Mouse (Mus musculus) heart, embryonic 11.5 days (tissue): ENCODE data around the gene Rapgef2. TPM values are rescaled to one million over a fixed set of nuclear protein-coding genes. Genes with fewer than 3 reads are reported as not detected.

Experiments
- ATAC-seq: fragments of 200-750 bp; cut with Nextera tagmentation; replicated peaks from 2 replicates; pipeline ENCODE4 v1.8.0; 2017; ENCODE audit warnings: moderate library complexity; ENCODE audit not compliant: insufficient number of reproducible peaks, low FRiP score, low TSS enrichment
- H3K27ac ChIP-seq: fragments of 300-500 bp; sonication (generic); 2 replicates; pipeline ENCODE4 v1.5.1; 2014; ENCODE audit warnings: mild to moderate bottlenecking, low read depth, low read length
- H3K27me3 ChIP-seq: fragments of 300-500 bp; sonication (generic); 2 replicates; pipeline ENCODE4 v1.6.1; 2014; ENCODE audit warnings: mild to moderate bottlenecking, low read length, mixed read lengths; ENCODE audit not compliant: control insufficient read depth, insufficient read depth
- H3K36me3 ChIP-seq: fragments of 300-500 bp; sonication (generic); 2 replicates; pipeline ENCODE4 v1.6.1; 2014; ENCODE audit warnings: mild to moderate bottlenecking, low read length, moderate library complexity, mixed read lengths; ENCODE audit not compliant: control insufficient read depth, insufficient read depth
- H3K4me1 ChIP-seq: fragments of 300-500 bp; sonication (generic); 2 replicates; pipeline ENCODE4 v1.6.1; 2014; ENCODE audit warnings: low read length; ENCODE audit not compliant: control insufficient read depth, insufficient read depth
- H3K4me2 ChIP-seq: fragments of 300-500 bp; sonication (generic); 2 replicates; pipeline ENCODE4 v1.6.1; 2014; ENCODE audit warnings: mild to moderate bottlenecking, moderate library complexity
- H3K4me3 ChIP-seq: fragments of 300-500 bp; sonication (generic); 2 replicates; pipeline ENCODE4 v1.5.1; 2014; ENCODE audit warnings: low read depth, low read length
- H3K9ac ChIP-seq: fragments of 300-500 bp; sonication (generic); 2 replicates; pipeline ENCODE4 v1.6.1; 2014; ENCODE audit warnings: mild to moderate bottlenecking, low read depth, low read length, moderate library complexity
- H3K9me3 ChIP-seq: fragments of 300-500 bp; sonication (generic); replicated peaks from 2 replicates; pipeline ENCODE4 v1.6.1; 2016; ENCODE audit warnings: low read length; ENCODE audit not compliant: control insufficient read depth
- WGBS: fragments of 180-500 bp; shearing (Covaris S2); extraction: QIAGEN DNeasy Blood & Tissue Kit; methylation state at CpG from one replicate; pipeline ENCODE4 v1.1.7; 2014; ENCODE audit not compliant: insufficient replicate concordance; 5-methylcytosine and 5-hydroxymethylcytosine counted together
- polyA plus RNA-seq: library from polyadenylated mRNA; unstranded; fragments of >200 nt; fragmentation: Nextera tagmentation; extraction: Ambion mirVana; gene quantifications from 2 replicates; pipeline ENCODE4 v1.2.1, GENCODE M21; 2014

Gene Rapgef2
- polyA plus RNA-seq, 1 experiment from 2014 or later, result 5.9 TPM

DNA sequence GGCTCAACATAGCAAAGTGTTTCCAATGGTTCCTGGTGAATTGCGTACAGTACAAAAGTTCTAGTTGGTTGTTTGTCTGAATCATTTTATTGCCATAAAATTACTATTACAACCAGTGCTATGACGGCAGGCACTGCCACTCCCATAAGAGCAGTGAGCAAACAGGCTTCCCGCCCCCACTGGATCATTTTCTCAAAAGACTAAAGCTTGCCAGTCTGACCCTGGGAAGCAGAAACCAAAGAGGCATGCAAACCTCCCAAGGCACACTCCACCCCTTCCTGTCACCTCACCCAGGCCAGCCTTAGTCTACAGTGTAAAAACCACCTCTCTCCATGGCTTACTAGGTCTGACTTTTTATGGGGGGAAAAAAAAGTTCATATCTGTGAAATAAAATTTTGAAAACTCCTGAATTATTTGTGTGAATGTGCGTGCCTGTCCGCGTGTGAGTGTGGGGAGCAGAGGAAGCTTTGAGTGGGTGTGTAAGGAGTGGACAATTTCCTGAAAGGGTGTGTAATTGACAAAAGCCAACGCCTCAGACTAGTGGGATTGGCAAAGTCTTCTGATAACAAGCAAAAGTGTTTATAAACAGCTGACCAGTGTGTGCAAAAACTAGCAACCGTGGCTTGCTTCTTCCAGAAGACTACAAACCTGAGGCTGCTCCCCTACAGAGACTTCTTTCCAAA, 92.1 kb downstream of the Rapgef2 start:
- ATAC-seq, result no peak
- WGBS, result 77% methylated on average over 8 of the region's 8 CpGs
- Histone ChIP-seq H3K27ac (no peak overlapping the region), H3K36me3 (no peaks in the 10 kb centered on the region), H3K4me3 (no peak overlapping the region), H3K9me3 (no peaks in the 10 kb centered on the region), H3K4me2 (no peak overlapping the region), H3K9ac (no peak overlapping the region), H3K4me1 (peaks cover 18% of the 10 kb centered on the region), H3K27me3 (no peaks in the 10 kb centered on the region)

DNA sequence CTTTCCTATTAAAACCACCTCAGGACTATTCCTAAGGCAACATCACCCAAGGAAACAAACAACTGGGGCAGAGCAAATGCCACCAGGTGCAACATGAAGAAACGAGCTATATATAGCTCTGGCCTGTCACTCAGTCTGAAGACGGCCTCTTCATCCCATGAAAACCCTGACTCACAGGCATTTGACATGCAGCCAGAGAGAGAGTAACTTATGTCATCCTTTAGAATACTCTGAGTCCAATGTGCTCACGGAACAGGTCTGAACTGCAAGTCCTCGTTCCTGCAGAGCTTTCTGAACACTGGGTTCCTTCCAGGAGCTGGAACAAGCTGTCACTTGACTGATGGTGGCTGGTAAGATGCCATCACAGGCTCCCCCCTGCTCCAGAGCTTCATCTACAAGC, 93.3 kb downstream of the Rapgef2 start:
- no peak for ATAC-seq
- Histone ChIP-seq H3K27me3 (no peaks in the 10 kb centered on the region), H3K27ac (0 out of 2 replicates have a peak overlapping the region, but pooled peaks have one; percentile 10), H3K4me2 (no peak overlapping the region), H3K9me3 (no peaks in the 10 kb centered on the region), H3K36me3 (no peaks in the 10 kb centered on the region), H3K4me3 (no peak overlapping the region), H3K9ac (no peak overlapping the region), H3K4me1 (peaks cover 18% of the 10 kb centered on the region)
- WGBS, result 35% methylated on average over 4 of the region's 4 CpGs

DNA sequence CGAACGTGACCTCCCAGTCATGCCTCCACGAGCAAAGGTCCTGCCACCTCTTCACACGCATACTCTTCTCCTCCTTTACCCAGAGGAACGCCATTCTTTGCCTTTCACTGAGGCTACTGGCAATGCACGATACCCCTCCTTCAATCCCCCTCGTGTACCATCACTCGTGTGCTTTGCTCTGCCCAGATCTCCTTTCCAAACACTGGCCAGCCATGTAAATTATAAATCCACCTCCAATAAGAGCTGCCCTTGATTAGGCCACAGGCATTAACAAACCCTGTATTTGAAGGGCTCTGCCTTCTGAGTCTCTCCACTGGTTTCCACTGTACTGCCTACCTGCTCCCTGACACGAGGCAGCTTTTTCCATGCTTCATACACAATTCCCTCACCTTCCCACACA, 94.3 kb downstream of the Rapgef2 start:
- Histone ChIP-seq H3K4me2 (no peak overlapping the region), H3K27me3 (no peaks in the 10 kb centered on the region), H3K36me3 (no peaks in the 10 kb centered on the region), H3K9ac (no peak overlapping the region), H3K9me3 (no peaks in the 10 kb centered on the region), H3K4me3 (no peak overlapping the region), H3K27ac (peak overlapping the region; percentile 5; the same call in 1 of the 2 replicates), H3K4me1 (peaks cover 18% of the 10 kb centered on the region)
- 73% methylated on average over 9 of the region's 9 CpGs for WGBS
- ATAC-seq, result no peak

DNA sequence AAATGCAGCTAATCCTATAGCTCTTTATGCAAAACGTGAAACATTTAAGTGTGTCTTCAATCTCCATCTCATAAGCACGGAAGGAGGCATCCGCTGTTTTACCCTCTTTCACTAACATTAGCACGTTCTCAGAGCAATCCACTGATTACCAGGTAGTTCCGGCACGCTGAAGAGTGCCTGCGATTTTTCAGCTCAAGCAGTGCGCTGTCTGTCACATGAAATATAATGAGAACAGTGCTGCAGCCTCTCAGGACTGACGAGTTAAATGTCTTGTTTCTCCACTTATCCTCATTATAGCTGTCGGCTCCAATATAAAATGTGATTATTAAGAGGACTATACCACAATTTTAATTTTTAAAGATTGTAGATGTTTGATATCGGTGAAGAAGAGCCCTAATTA, 94.8 kb downstream of the Rapgef2 start:
- Histone ChIP-seq H3K27ac (no peak overlapping the region), H3K36me3 (no peaks in the 10 kb centered on the region), H3K9me3 (no peaks in the 10 kb centered on the region), H3K4me1 (peaks cover 18% of the 10 kb centered on the region), H3K4me2 (no peak overlapping the region), H3K27me3 (no peaks in the 10 kb centered on the region), H3K4me3 (no peak overlapping the region), H3K9ac (no peak overlapping the region)
- 65% methylated on average over 11 of the region's 11 CpGs for WGBS
- ATAC-seq, result no peak

DNA sequence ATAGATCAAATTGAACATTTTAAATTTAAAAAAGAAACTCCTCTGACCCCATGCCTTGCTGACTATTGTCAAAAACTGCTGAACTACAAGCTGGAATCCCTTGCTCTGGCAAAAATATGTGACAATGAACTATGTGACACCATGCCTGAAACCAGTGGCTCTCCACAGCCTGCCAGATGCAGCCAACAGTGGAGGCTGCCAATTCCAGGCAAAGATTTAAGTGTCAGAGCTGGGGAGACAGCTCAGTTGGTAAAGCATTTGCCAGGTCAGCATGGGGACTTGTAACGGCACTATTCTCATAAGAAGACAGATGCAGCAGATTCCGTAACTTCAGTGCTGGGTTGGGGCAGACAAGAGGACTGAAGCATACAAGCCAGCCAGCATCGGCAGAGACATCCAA, 95.9 kb downstream of the Rapgef2 start:
- H3K9ac ChIP-seq, result no peak overlapping the region
- H3K27me3 ChIP-seq, result no peaks in the 10 kb centered on the region
- H3K9me3 ChIP-seq, result no peaks in the 10 kb centered on the region
- H3K4me2 ChIP-seq, result no peak overlapping the region
- no peak overlapping the region for H3K27ac ChIP-seq
- H3K36me3 ChIP-seq, result no peaks in the 10 kb centered on the region
- H3K4me1 ChIP-seq, result peaks cover 18% of the 10 kb centered on the region
- H3K4me3 ChIP-seq, result no peak overlapping the region
- 81% methylated on average over 3 of the region's 3 CpGs for WGBS
- no peak for ATAC-seq

DNA sequence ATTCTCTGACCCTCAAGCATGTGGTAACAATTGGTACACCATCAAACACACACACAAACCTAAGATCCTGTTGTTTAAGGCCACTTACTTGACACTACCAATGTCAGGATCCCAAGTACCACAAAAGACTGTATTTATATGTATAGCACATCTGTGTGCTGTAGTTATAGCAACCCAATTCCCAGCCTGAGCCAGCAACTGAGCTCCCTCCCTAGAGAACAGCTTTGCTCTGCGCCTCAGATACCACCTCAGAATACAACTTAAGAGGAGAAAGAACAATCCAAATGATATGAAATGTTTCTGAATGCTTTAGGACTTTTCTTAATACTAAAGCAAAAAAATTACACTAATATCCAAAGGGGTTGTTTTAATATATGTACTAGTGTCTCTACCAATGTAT, 98.4 kb downstream of the Rapgef2 start:
- no peak overlapping the region for H3K4me2 ChIP-seq
- H3K27me3 ChIP-seq, result no peaks in the 10 kb centered on the region
- H3K4me3 ChIP-seq, result no peak overlapping the region
- no peak overlapping the region for H3K9ac ChIP-seq
- no peak for ATAC-seq
- H3K9me3 ChIP-seq, result no peaks in the 10 kb centered on the region
- H3K36me3 ChIP-seq, result no peaks in the 10 kb centered on the region
- H3K27ac ChIP-seq, result no peak overlapping the region
- 81% methylated on average over 1 of the region's 1 CpGs for WGBS
- peaks cover 13% of the 10 kb centered on the region for H3K4me1 ChIP-seq

DNA sequence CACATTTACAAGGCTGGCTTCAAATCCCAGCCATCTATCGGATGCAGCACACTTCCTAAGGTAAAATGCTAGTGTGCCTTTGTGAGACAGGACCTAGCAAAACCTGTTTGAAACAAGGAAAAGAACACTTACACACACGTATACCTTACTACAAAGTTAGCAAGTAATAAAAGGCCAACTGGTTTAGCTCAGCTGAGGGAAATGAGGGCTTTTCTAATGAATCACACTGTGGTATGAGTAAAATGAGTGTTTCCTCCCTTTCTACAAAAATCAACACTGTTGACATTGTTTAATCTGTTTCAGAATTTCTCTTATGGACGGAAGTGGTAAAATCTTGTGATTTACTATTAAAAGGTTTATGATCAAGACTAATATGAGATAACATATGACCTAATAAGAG, 104.0 kb downstream of the Rapgef2 start:
- Histone ChIP-seq H3K4me1 (peaks cover 40% of the 10 kb centered on the region), H3K27me3 (no peaks in the 10 kb centered on the region), H3K27ac (peak overlapping the region; percentile 80), H3K4me3 (no peak overlapping the region), H3K4me2 (no peak overlapping the region), H3K9ac (no peak overlapping the region), H3K9me3 (no peaks in the 10 kb centered on the region), H3K36me3 (no peaks in the 10 kb centered on the region)
- no peak for ATAC-seq
- WGBS, result 62% methylated on average over 3 of the region's 3 CpGs

DNA sequence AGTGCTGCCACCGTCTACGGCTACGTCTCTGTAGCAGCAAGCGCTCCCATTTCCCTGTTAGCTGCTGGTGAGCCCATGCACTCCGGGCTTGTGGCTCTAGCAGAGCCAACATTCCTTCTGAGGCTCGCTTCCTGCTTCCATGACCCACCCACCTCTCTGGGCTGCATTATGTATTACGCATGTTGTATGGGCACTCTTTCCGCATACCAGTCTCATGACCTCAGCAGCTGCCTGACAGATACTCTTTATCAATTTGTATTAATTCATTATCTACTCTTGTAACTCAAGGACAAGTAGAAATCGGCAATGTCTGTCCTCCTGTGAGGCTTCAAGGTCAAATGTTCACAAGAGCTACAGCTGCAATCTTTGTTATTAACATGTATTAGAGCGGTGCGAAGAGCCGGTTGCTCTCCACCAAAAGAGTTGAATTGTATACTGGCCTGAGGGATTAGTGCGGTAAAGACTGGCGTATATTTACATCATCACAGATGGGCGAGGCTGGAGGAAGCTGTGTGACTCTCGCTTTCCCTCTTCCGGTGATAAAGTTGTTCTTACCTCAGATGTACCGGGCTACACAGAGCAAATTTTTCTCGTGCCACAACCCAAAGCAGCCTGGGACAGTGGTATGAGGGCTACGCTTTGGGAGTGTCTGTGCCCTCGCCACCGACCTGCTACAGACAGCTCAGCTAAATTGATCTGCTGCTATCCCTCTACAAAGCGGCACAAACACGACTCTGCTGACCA, 104.9 kb downstream of the Rapgef2 start:
- Histone ChIP-seq H3K4me2 (peak overlapping the region; percentile 56), H3K9ac (peak overlapping the region; percentile 13; the same call in 1 of the 2 replicates), H3K36me3 (no peaks in the 10 kb centered on the region), H3K4me1 (peaks cover 45% of the 10 kb centered on the region), H3K27ac (peak overlapping the region; percentile 80), H3K4me3 (peak overlapping the region; percentile 29), H3K9me3 (no peaks in the 10 kb centered on the region), H3K27me3 (no peaks in the 10 kb centered on the region)
- ATAC-seq, result peak; percentile 84
- WGBS, result 35% methylated on average over 24 of the region's 24 CpGs
